Mouse (Mus musculus) brain, embryonic 14.5 days (tissue): ENCODE measurements around the gene Tmem175.

Experiments
- CTCF ChIP-seq: fragments of 200-500 bp; IDR thresholded peaks from 2 replicates; pipeline ENCODE4 v1.5.1; 2012; ENCODE audit warnings: inconsistent platforms, mild to moderate bottlenecking, moderate library complexity, borderline replicate concordance; ENCODE audit not compliant: insufficient read depth, insufficient read length; ENCODE audit errors: extremely low read depth
- POLR2A ChIP-seq: fragments of 200-500 bp; IDR thresholded peaks from 2 replicates; pipeline ENCODE4 v1.6.1; 2012; ENCODE audit warnings: mild to moderate bottlenecking, inconsistent platforms, borderline replicate concordance; ENCODE audit not compliant: poor library complexity, insufficient read depth, insufficient read length, severe bottlenecking; ENCODE audit errors: extremely low read depth

- TF ChIP-seq CTCF (no peak), POLR2A (no peak)
These were observed 33.2 kb downstream of the Tmem175 start for GRCm38 (mm10) chr5:108662772-108663171.
